Mouse (Mus musculus): ENCODE measurements around the gene Ice1.

DNA sequence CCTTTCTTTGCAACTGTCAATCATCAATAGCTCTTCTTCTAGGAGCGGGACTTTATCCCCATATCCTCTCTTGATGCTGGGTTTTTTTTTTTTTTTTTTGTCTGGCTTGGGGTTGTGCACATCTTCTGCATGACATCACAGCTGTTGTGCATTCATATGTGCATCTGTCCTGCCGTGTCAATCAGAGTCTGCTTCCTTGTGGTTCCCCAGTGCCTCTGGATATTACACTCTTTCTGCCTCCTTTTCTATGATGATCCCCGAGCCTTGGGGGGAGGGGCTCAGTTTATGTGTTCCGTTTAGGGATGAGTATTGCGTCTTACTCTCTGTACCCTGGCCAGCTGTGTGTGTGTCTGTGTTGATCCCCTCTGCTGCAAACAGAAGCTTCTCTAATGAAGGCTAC is 84.0 kb downstream of the Ice1 start:
- no peak for TF ChIP-seq CHD2 (IDR thresholded peaks at IDR 0.05; ENCODE audit: low read length)
- no peak for TF ChIP-seq RCOR1 (IDR thresholded peaks at IDR 0.05; ENCODE audit: low read depth, low read length)
- no peak for TF ChIP-seq MYC (IDR thresholded peaks at IDR 0.05; ENCODE audit: low read depth, low read length)

All from MEL (cell line).